10 mouse cellular contexts compared by ENCODE assay signal in genomic region chr2:92435023-92435422, GRCm38 (mm10). TPM values are rescaled to one million over a fixed set of nuclear protein-coding genes. Genes with fewer than 3 reads are reported as not detected.
DNase-seq lines count a peak whose midpoint lies in the region; ATAC-seq and TF ChIP-seq lines count a peak whose summit lies in the region.
"Had no signal": no experiment of that assay in that cellular context is flagged by ENCODE, and none has a peak within 500 bp of the region (broad histone marks: within the 10 kb centered on the region; RNA-seq: fewer than 3 reads in every experiment).

No protein-coding gene starts in this region.

- no peak overlapping the region for H3K4me3 ChIP-seq in cerebellum, adult 2 months (replicated peaks; ENCODE audit: insufficient read depth, low read depth, low read length)
- H3K4me3 ChIP-seq in liver, embryonic 12.5 days = no peak overlapping the region
- H3K4me3 ChIP-seq in forebrain, embryonic 15.5 days = 0 out of 2 replicates have a peak overlapping the region, but pooled peaks have one; percentile 62
- no peak overlapping the region for H3K4me3 ChIP-seq in midbrain, embryonic 16.5 days (ENCODE audit: low read depth, low read length)

- H3K27me3 ChIP-seq in cerebellum, adult 2 months (ENCODE audit: control insufficient read depth, insufficient read depth, low read length) = no peaks in the 10 kb centered on the region
- peaks cover 7% of the 10 kb centered on the region; the same call in 1 of the 2 replicates for H3K27me3 ChIP-seq in liver, embryonic 12.5 days (replicated peaks)
- no peaks in the 10 kb centered on the region for H3K27me3 ChIP-seq in forebrain, embryonic 15.5 days
- H3K27me3 ChIP-seq in midbrain, embryonic 16.5 days (ENCODE audit: control insufficient read depth, insufficient read depth, low read depth, low read length) = no peaks in the 10 kb centered on the region

- TF ChIP-seq CTCF in cerebellum, adult 2 months (IDR thresholded peaks at IDR 0.05; ENCODE audit: borderline replicate concordance, insufficient read depth, low read depth, low read length) = no peak

- peak overlapping the region; percentile 60; the same call in 1 of the 2 replicates for H3K27ac ChIP-seq in cerebellum, adult 2 months (ENCODE audit: insufficient read depth, low read length)
- no peak overlapping the region for H3K27ac ChIP-seq in liver, embryonic 12.5 days
- no peak overlapping the region for H3K27ac ChIP-seq in forebrain, embryonic 15.5 days (replicated peaks)
- no peak overlapping the region for H3K27ac ChIP-seq in midbrain, embryonic 16.5 days (ENCODE audit: low read length)

- ATAC-seq in liver, embryonic 12.5 days = no peak
- no peak for ATAC-seq in forebrain, embryonic 15.5 days (replicated peaks)
- ATAC-seq in midbrain, embryonic 16.5 days = no peak

- H3K4me1 ChIP-seq in cerebellum, adult 2 months (ENCODE audit: control insufficient read depth, insufficient read depth, low read length) = peaks cover 4% of the 10 kb centered on the region; the same call in 1 of the 2 replicates
- H3K4me1 ChIP-seq in liver, embryonic 12.5 days = peaks cover 60% of the 10 kb centered on the region
- peaks cover 42% of the 10 kb centered on the region for H3K4me1 ChIP-seq in forebrain, embryonic 15.5 days
- peaks cover 35% of the 10 kb centered on the region for H3K4me1 ChIP-seq in midbrain, embryonic 16.5 days (ENCODE audit: control insufficient read depth, insufficient read depth, low read length)

- no peaks in the 10 kb centered on the region for H3K9me3 ChIP-seq in liver, embryonic 12.5 days (replicated peaks)
- H3K9me3 ChIP-seq in forebrain, embryonic 15.5 days = no peaks in the 10 kb centered on the region
- no peaks in the 10 kb centered on the region for H3K9me3 ChIP-seq in midbrain, embryonic 16.5 days (replicated peaks; ENCODE audit: control insufficient read depth, low read length, poor library complexity, severe bottlenecking)

- peak overlapping the region; percentile 99 for H3K4me2 ChIP-seq in liver, embryonic 12.5 days
- peak overlapping the region; percentile 78 for H3K4me2 ChIP-seq in forebrain, embryonic 15.5 days (replicated peaks)
- H3K4me2 ChIP-seq in midbrain, embryonic 16.5 days (ENCODE audit: low read length) = peak overlapping the region; percentile 77

- WGBS in cerebellum, adult 2 months = 31% methylated on average over 6 of the region's 6 CpGs
- 61% methylated on average over 6 of the region's 6 CpGs for WGBS in liver, embryonic 12.5 days (ENCODE audit: insufficient replicate concordance)
- WGBS in forebrain, embryonic 15.5 days = 51% methylated on average over 6 of the region's 6 CpGs
- WGBS in midbrain, embryonic 16.5 days = 63% methylated on average over 6 of the region's 6 CpGs

- H3K9ac ChIP-seq in liver, embryonic 12.5 days = no peak overlapping the region
- H3K9ac ChIP-seq in forebrain, embryonic 15.5 days (replicated peaks) = no peak overlapping the region
- peak overlapping the region; percentile 59; the same call in 1 of the 2 replicates for H3K9ac ChIP-seq in midbrain, embryonic 16.5 days (ENCODE audit: low read depth, low read length)

- TF ChIP-seq POLR2A in cerebellum, adult 2 months (IDR thresholded peaks at IDR 0.05; ENCODE audit: borderline replicate concordance, insufficient read depth, low read length) = no peak

- H3K36me3 ChIP-seq in liver, embryonic 12.5 days = no peaks in the 10 kb centered on the region
- H3K36me3 ChIP-seq in forebrain, embryonic 15.5 days = no peaks in the 10 kb centered on the region
- H3K36me3 ChIP-seq in midbrain, embryonic 16.5 days (ENCODE audit: control insufficient read depth, insufficient read depth, low read length) = no peaks in the 10 kb centered on the region

- DNase-seq in cerebellum, adult 2 months = peak in 1 of 2 experiments; percentile 31
- DNase-seq in cerebellum, adult 9-11 months = no peak
- DNase-seq in liver = no peak
- no peak for DNase-seq in frontal cortex, postnatal 14 days (ENCODE audit: low spot score in 2 of 2)
- DNase-seq in adrenal gland, postnatal 10 days = no peak
- DNase-seq: kidney, adult 11 months had no signal

RNA-seq across cellular contexts. Expression of gene Cry2, which starts 1.2 kb away (rescaled TPM):
- 79.4 and 81.8 TPM in 2 replicates for polyA plus RNA-seq in cerebellum, adult 2 months (2012; rRNA removed)
- polyA plus RNA-seq in liver, embryonic 12.5 days (2016; fragmentation: Nextera tagmentation; extraction: Ambion mirVana) = 14.1 and 14.5 TPM in 2 replicates
- polyA plus RNA-seq in forebrain, embryonic 15.5 days (2015; fragmentation: Nextera tagmentation; extraction: Ambion mirVana) = 37.0 and 37.2 TPM in 2 replicates
- 51.6 and 53.4 TPM in 2 replicates for polyA plus RNA-seq in midbrain, embryonic 16.5 days (2015; fragmentation: Nextera tagmentation; extraction: Ambion mirVana)
- 10 to 100 TPM; 39.3 to 41.9 TPM for total RNA-seq in adrenal gland, postnatal 10 days (2021)

RNA-seq across cellular contexts. Expression of gene Slc35c1, which starts 25.3 kb away (rescaled TPM):
- polyA plus RNA-seq in cerebellum, adult 2 months (2012; rRNA removed) = 16.2 and 17.4 TPM in 2 replicates
- 15.3 and 15.5 TPM in 2 replicates for polyA plus RNA-seq in liver, embryonic 12.5 days (2016; fragmentation: Nextera tagmentation; extraction: Ambion mirVana)
- 9.7 and 10.9 TPM in 2 replicates for polyA plus RNA-seq in forebrain, embryonic 15.5 days (2015; fragmentation: Nextera tagmentation; extraction: Ambion mirVana)
- polyA plus RNA-seq in midbrain, embryonic 16.5 days (2015; fragmentation: Nextera tagmentation; extraction: Ambion mirVana) = 16.1 and 17.9 TPM in 2 replicates
- total RNA-seq in adrenal gland, postnatal 10 days (2021) = 10 to 100 TPM; 14.7 to 17.6 TPM

RNA-seq across cellular contexts. Expression of gene Mapk8ip1, which starts 34.0 kb away (rescaled TPM):
- 349 TPM in 2 replicates for polyA plus RNA-seq in cerebellum, adult 2 months (2012; rRNA removed)
- polyA plus RNA-seq in liver, embryonic 12.5 days (2016; fragmentation: Nextera tagmentation; extraction: Ambion mirVana) = 4.6 and 4.7 TPM in 2 replicates
- polyA plus RNA-seq in forebrain, embryonic 15.5 days (2015; fragmentation: Nextera tagmentation; extraction: Ambion mirVana) = 119 and 120 TPM in 2 replicates
- 126 and 129 TPM in 2 replicates for polyA plus RNA-seq in midbrain, embryonic 16.5 days (2015; fragmentation: Nextera tagmentation; extraction: Ambion mirVana)
- total RNA-seq in adrenal gland, postnatal 10 days (2021) = 10 to 100 TPM; 22.5 to 28.1 TPM
- total RNA-seq: monocyte, adult 5-6 weeks had no signal

RNA-seq across cellular contexts. Expression of gene 1700029I15Rik, which starts 52.7 kb away (rescaled TPM):
- 6.4 and 6.9 TPM in 2 replicates for polyA plus RNA-seq in cerebellum, adult 2 months (2012; rRNA removed)
- polyA plus RNA-seq in liver, embryonic 12.5 days (2016; fragmentation: Nextera tagmentation; extraction: Ambion mirVana) = 1.1 and 1.4 TPM in 2 replicates
- polyA plus RNA-seq in forebrain, embryonic 15.5 days (2015; fragmentation: Nextera tagmentation; extraction: Ambion mirVana) = 6.8 and 10.6 TPM in 2 replicates
- polyA plus RNA-seq in midbrain, embryonic 16.5 days (2015; fragmentation: Nextera tagmentation; extraction: Ambion mirVana) = 6.1 and 9.5 TPM in 2 replicates
- total RNA-seq in adrenal gland, postnatal 10 days (2021) = 1 to 10 TPM; 7.6 to 9.4 TPM

Comparison
In these comparisons a context has a peak if more than half of its experiments do, and no peak if none do; other contexts are left out.
1. RNA of gene Mapk8ip1, which starts 34.0 kb away (polyA plus RNA-seq): 349 TPM in cerebellum, adult 2 months, 126 to 129 TPM in midbrain, embryonic 16.5 days and 119 to 120 TPM in forebrain, embryonic 15.5 days; 4.6 to 4.7 TPM in liver, embryonic 12.5 days; every median in the first group is over 10 times any median in the second.
2. Peak in every context shown above with its lines, with median percentiles within 50 percentile points of each other: H3K4me2 ChIP-seq.